Mouse (Mus musculus) heart, postnatal 0 days (tissue): ENCODE data around the gene Tgm2. TPM values are rescaled to one million over a fixed set of nuclear protein-coding genes. Genes with fewer than 3 reads are reported as not detected.

Experiments used
- ATAC-seq: fragments of 200-750 bp; cut with Nextera tagmentation; 2 replicates; pipeline ENCODE4 v1.8.0; 2017; ENCODE audit warnings: low read depth, moderate number of reproducible peaks, moderate library complexity; ENCODE audit not compliant: insufficient read depth
- DNase-seq: peaks from one replicate; pipeline ENCODE4 v3.0.0-alpha.2; 2016; ENCODE audit warnings: low spot score
- H3K27ac ChIP-seq: fragments of 300-500 bp; sonication (generic); 2 replicates; pipeline ENCODE4 v1.5.1; 2014; ENCODE audit warnings: low read depth, mild to moderate bottlenecking
- H3K27me3 ChIP-seq: fragments of 300-500 bp; sonication (generic); 2 replicates; pipeline ENCODE4 v1.6.1; 2014; ENCODE audit warnings: low read length, mixed read lengths; ENCODE audit not compliant: control insufficient read depth, insufficient read depth
- H3K36me3 ChIP-seq: fragments of 300-500 bp; sonication (generic); replicated peaks from 2 replicates; pipeline ENCODE4 v1.6.1; 2014; ENCODE audit warnings: low read length, mixed read lengths; ENCODE audit not compliant: control insufficient read depth, insufficient read depth
- H3K4me1 ChIP-seq: fragments of 300-500 bp; sonication (generic); 2 replicates; pipeline ENCODE4 v1.6.1; 2014; ENCODE audit warnings: antibody characterized with exemption; ENCODE audit not compliant: control insufficient read depth, insufficient read depth
- H3K4me2 ChIP-seq: fragments of 300-500 bp; sonication (generic); 2 replicates; pipeline ENCODE4 v1.6.1; 2014; ENCODE audit warnings: low read depth, mild to moderate bottlenecking, low read length, moderate library complexity
- H3K4me3 ChIP-seq: fragments of 300-500 bp; sonication (generic); 2 replicates; pipeline ENCODE4 v1.5.1; 2014; ENCODE audit warnings: low read depth, low read length
- H3K9ac ChIP-seq: fragments of 300-500 bp; sonication (generic); replicated peaks from 2 replicates; pipeline ENCODE4 v1.6.1; 2014; ENCODE audit warnings: low read depth, low read length, mixed read lengths
- H3K9me3 ChIP-seq: fragments of 300-500 bp; sonication (generic); replicated peaks from 2 replicates; pipeline ENCODE4 v1.6.1; 2016; ENCODE audit warnings: low read length; ENCODE audit not compliant: control insufficient read depth
- CTCF ChIP-seq: IDR thresholded peaks from 2 replicates; pipeline ENCODE4 v1.5.1; 2016; ENCODE audit warnings: antibody characterized with exemption, control low read depth, low read depth
- EP300 ChIP-seq: IDR thresholded peaks from 2 replicates; pipeline ENCODE4 v1.6.1; 2016; ENCODE audit warnings: antibody characterized with exemption, low read depth
- WGBS: fragments of 180-500 bp; shearing (Covaris S2); extraction: QIAGEN DNeasy Blood & Tissue Kit; methylation state at CpG from one replicate; pipeline ENCODE4 v1.1.7; 2014; 5-methylcytosine and 5-hydroxymethylcytosine counted together
- polyA plus RNA-seq: library from polyadenylated mRNA; unstranded; fragments of >200 nt; fragmentation: Nextera tagmentation; extraction: Ambion mirVana; gene quantifications from 2 replicates; pipeline ENCODE4 v1.2.1, GENCODE M21; 2015
- total RNA-seq: library from RNA; depleted of rRNA; stranded (reverse); fragments of >200 nt; gene quantifications from 2 replicates; pipeline ENCODE4 v1.2.3, GENCODE M21; 2014; ENCODE audit warnings: low replicate concordance

Gene Tgm2
- total and polyA plus RNA-seq, 2 experiments from 2014 or later = 155 to 445 TPM

GRCm38 (mm10) chr2:158094846-158095245 lies 51.4 kb downstream of the Tgm2 start:
- TF ChIP-seq CTCF = no peak
- no peak for TF ChIP-seq EP300
- no peaks in the 10 kb centered on the region for H3K27me3 ChIP-seq
- DNase-seq (no peak), ATAC-seq (no peak)
- WGBS = 50% methylated on average over 5 of the region's 5 CpGs
- H3K4me3 ChIP-seq = no peak overlapping the region
- H3K4me1 ChIP-seq = peaks cover 13% of the 10 kb centered on the region
- H3K9me3 ChIP-seq = no peaks in the 10 kb centered on the region
- no peak overlapping the region for H3K27ac ChIP-seq
- H3K9ac ChIP-seq = no peak overlapping the region
- H3K4me2 ChIP-seq = no peak overlapping the region
- H3K36me3 ChIP-seq = no peaks in the 10 kb centered on the region

GRCm38 (mm10) chr2:158094300-158094699 lies 51.9 kb downstream of the Tgm2 start:
- TF ChIP-seq CTCF (no peak), EP300 (no peak)
- Histone ChIP-seq H3K27me3 (no peaks in the 10 kb centered on the region), H3K4me3 (no peak overlapping the region), H3K27ac (no peak overlapping the region; the same call in 1 of the 2 replicates), H3K4me2 (no peak overlapping the region), H3K36me3 (no peaks in the 10 kb centered on the region), H3K9ac (no peak overlapping the region), H3K9me3 (no peaks in the 10 kb centered on the region), H3K4me1 (peaks cover 13% of the 10 kb centered on the region)
- no peak for ATAC-seq
- 70% methylated on average over 7 of the region's 7 CpGs for WGBS
- DNase-seq = peak; percentile 5

GRCm38 (mm10) chr2:158093345-158093744 lies 52.9 kb downstream of the Tgm2 start:
- Histone ChIP-seq H3K36me3 (no peaks in the 10 kb centered on the region), H3K4me3 (no peak overlapping the region), H3K27me3 (no peaks in the 10 kb centered on the region), H3K27ac (no peak overlapping the region; the same call in 1 of the 2 replicates), H3K9me3 (no peaks in the 10 kb centered on the region), H3K4me2 (no peak overlapping the region), H3K9ac (no peak overlapping the region), H3K4me1 (peaks cover 13% of the 10 kb centered on the region)
- 51% methylated on average over 5 of the region's 5 CpGs for WGBS
- TF ChIP-seq EP300 (no peak), CTCF (no peak)
- DNase-seq = peak; percentile 9
- peak; percentile 19; the same call in 1 of the 2 replicates for ATAC-seq

GRCm38 (mm10) chr2:158090096-158090495 lies 56.1 kb downstream of the Tgm2 start:
- Histone ChIP-seq H3K4me2 (no peak overlapping the region), H3K9me3 (no peaks in the 10 kb centered on the region), H3K4me1 (peaks cover 13% of the 10 kb centered on the region), H3K9ac (no peak overlapping the region), H3K4me3 (no peak overlapping the region), H3K36me3 (no peaks in the 10 kb centered on the region), H3K27me3 (no peaks in the 10 kb centered on the region), H3K27ac (no peak overlapping the region)
- DNase-seq (peak; percentile 3), ATAC-seq (no peak)
- no peak for TF ChIP-seq EP300
- 80% methylated on average over 4 of the region's 4 CpGs for WGBS

GRCm38 (mm10) chr2:158084486-158084885 lies 61.8 kb downstream of the Tgm2 start:
- TF ChIP-seq EP300 (no peak), CTCF (no peak)
- H3K36me3 ChIP-seq = no peaks in the 10 kb centered on the region
- H3K4me3 ChIP-seq = no peak overlapping the region
- no peaks in the 10 kb centered on the region for H3K27me3 ChIP-seq
- no peaks in the 10 kb centered on the region for H3K9me3 ChIP-seq
- no peak overlapping the region for H3K4me2 ChIP-seq
- no peaks in the 10 kb centered on the region for H3K4me1 ChIP-seq
- no peak for ATAC-seq
- no peak overlapping the region for H3K27ac ChIP-seq
- no peak overlapping the region for H3K9ac ChIP-seq
- peak; percentile 3 for DNase-seq
- WGBS = 72% methylated on average over 8 of the region's 8 CpGs

- DNase-seq = no peak
- Histone ChIP-seq H3K9me3 (no peaks in the 10 kb centered on the region), H3K4me2 (no peak overlapping the region), H3K9ac (no peak overlapping the region), H3K36me3 (peaks cover 21% of the 10 kb centered on the region), H3K4me3 (no peak overlapping the region), H3K27ac (no peak overlapping the region), H3K4me1 (no peaks in the 10 kb centered on the region), H3K27me3 (no peaks in the 10 kb centered on the region)
- 83% methylated on average over 9 of the region's 9 CpGs for WGBS
- TF ChIP-seq CTCF = no peak
- TF ChIP-seq EP300 = no peak
- ATAC-seq = no peak
Measured at GRCm38 (mm10) chr2:158080622-158081241, 65.5 kb downstream of the Tgm2 start.
